Mouse (Mus musculus): ENCODE measurements around the gene Gm27027. TPM values are rescaled to one million over a fixed set of nuclear protein-coding genes. Genes with fewer than 3 reads are reported as not detected.

The Gm27027 gene
- polyA plus RNA-seq, 1 experiment: not detected

GRCm38 (mm10) chr2:93963802-93964201 lies 32.4 kb downstream of the Gm27027 start:
- Histone ChIP-seq H3K36me3 (ENCODE audit: control insufficient read depth) (no peaks in the 10 kb centered on the region), H3K27me3 (ENCODE audit: control insufficient read depth) (peaks cover 1% of the 10 kb centered on the region), H3K4me1 (ENCODE audit: control insufficient read depth) (no peaks in the 10 kb centered on the region), H3K4me3 (replicated peaks) (no peak overlapping the region), H3K9me3 (ENCODE audit: control insufficient read depth, low read length) (no peaks in the 10 kb centered on the region)
- TF ChIP-seq TAL1 (IDR thresholded peaks at IDR 0.05; ENCODE audit: low read length) (no peak), GATA1 (IDR thresholded peaks at IDR 0.05; ENCODE audit: low read length) (no peak)

DNA sequence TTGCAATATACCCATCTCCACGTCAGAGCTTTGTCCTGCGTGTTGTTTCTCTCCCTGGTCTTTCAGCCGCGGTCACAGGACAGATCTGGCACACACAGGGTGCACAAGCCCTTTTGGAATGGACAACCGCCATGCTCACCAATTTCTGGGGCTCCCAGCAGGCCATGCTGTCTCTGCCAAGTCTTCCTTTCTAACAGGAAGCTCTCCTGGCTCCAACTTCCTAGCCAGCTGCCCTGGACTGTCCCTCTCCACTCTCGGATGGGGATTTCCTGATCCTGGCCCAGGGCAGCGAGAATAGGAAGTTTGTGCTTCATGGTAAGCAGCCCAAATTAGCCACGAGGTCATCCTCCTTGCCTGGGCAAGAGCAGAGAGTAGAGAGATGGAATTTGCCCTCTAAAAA lies 34.4 kb downstream of the Gm27027 start:
- no peaks in the 10 kb centered on the region for H3K9me3 ChIP-seq (ENCODE audit: control insufficient read depth, low read length)
- H3K27me3 ChIP-seq (ENCODE audit: control insufficient read depth): peaks cover 22% of the 10 kb centered on the region
- no peak for TF ChIP-seq GATA1 (IDR thresholded peaks at IDR 0.05; ENCODE audit: low read length)
- TF ChIP-seq TAL1 (IDR thresholded peaks at IDR 0.05; ENCODE audit: low read length): no peak
- H3K4me1 ChIP-seq (ENCODE audit: control insufficient read depth): no peaks in the 10 kb centered on the region
- H3K4me3 ChIP-seq (replicated peaks): no peak overlapping the region
- H3K36me3 ChIP-seq (ENCODE audit: control insufficient read depth): no peaks in the 10 kb centered on the region

DNA sequence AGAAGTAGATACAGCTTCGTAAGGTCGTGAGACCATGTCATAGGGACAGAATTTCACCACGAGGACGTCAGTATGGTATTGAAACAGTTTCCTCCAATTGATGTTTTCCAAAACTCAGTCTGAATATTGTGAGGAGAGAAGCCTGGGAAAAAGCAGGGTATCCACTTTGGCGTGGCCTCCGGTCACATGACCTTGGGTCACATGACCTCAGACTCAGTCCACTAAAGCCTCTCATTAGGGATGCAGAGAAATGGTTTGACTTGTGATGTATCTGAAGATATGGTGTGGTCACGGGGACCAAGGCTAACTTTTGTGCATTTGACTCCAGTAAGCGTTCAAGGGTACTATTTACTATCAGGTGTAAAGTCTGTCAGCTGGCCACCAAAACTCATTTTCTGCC lies 36.8 kb downstream of the Gm27027 start:
- H3K27me3 ChIP-seq (ENCODE audit: control insufficient read depth): peaks cover 46% of the 10 kb centered on the region
- no peaks in the 10 kb centered on the region for H3K4me1 ChIP-seq (ENCODE audit: control insufficient read depth)
- H3K4me3 ChIP-seq (replicated peaks): no peak overlapping the region
- no peak for TF ChIP-seq GATA1 (IDR thresholded peaks at IDR 0.05; ENCODE audit: low read length)
- TF ChIP-seq TAL1 (IDR thresholded peaks at IDR 0.05; ENCODE audit: low read length): no peak
- no peaks in the 10 kb centered on the region for H3K9me3 ChIP-seq (ENCODE audit: control insufficient read depth, low read length)
- H3K36me3 ChIP-seq (ENCODE audit: control insufficient read depth): no peaks in the 10 kb centered on the region

DNA sequence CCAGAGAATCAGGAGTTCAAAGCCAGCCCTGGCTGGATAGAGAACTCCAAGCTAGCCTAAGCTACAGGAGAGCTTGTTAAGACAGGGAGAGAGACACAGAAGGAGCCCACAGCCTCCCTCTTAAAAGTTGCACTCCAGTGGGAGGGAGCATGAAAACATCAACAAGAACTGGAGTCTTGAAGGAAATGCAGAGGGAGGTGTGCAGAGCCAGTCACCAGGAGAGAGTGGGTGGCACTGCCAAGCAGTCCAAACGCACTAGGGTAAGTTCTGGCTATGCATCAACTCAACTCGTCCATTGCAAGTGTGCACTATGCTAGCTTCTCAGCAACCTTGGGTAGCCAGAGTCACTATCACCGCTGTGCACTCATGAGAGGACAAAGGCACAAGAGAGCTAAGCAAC lies 37.9 kb downstream of the Gm27027 start:
- no peaks in the 10 kb centered on the region for H3K4me1 ChIP-seq (ENCODE audit: control insufficient read depth)
- H3K4me3 ChIP-seq (replicated peaks): no peak overlapping the region
- H3K36me3 ChIP-seq (ENCODE audit: control insufficient read depth): no peaks in the 10 kb centered on the region
- no peaks in the 10 kb centered on the region for H3K9me3 ChIP-seq (ENCODE audit: control insufficient read depth, low read length)
- TF ChIP-seq TAL1 (IDR thresholded peaks at IDR 0.05; ENCODE audit: low read length) (no peak), GATA1 (IDR thresholded peaks at IDR 0.05; ENCODE audit: low read length) (no peak)
- H3K27me3 ChIP-seq (ENCODE audit: control insufficient read depth): peaks cover 56% of the 10 kb centered on the region

DNA sequence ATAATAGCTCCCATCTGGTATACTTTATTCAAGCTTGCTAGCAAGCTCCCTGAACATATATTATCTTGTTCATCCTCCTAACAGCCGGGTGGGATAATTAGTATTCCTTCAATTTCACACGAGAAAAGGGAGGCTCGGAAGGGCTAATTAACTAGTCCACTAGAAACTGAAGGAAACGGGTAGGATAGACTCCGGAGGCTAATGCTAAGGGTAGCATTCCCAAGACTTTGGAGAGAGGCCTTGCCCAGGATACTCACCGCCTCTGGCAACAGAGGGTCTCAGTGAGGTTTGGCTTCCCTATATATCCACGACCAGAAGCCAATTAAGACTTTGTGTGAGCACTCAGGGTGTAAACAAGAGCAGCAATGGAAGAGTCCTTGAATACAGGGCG lies 38.4 kb downstream of the Gm27027 start:
- H3K27me3 ChIP-seq (ENCODE audit: control insufficient read depth): peaks cover 58% of the 10 kb centered on the region
- H3K4me1 ChIP-seq (ENCODE audit: control insufficient read depth): no peaks in the 10 kb centered on the region
- no peak overlapping the region for H3K4me3 ChIP-seq (replicated peaks)
- H3K36me3 ChIP-seq (ENCODE audit: control insufficient read depth): no peaks in the 10 kb centered on the region
- no peaks in the 10 kb centered on the region for H3K9me3 ChIP-seq (ENCODE audit: control insufficient read depth, low read length)
- TF ChIP-seq GATA1 (IDR thresholded peaks at IDR 0.05; ENCODE audit: low read length) (no peak), TAL1 (IDR thresholded peaks at IDR 0.05; ENCODE audit: low read length) (no peak)

DNA sequence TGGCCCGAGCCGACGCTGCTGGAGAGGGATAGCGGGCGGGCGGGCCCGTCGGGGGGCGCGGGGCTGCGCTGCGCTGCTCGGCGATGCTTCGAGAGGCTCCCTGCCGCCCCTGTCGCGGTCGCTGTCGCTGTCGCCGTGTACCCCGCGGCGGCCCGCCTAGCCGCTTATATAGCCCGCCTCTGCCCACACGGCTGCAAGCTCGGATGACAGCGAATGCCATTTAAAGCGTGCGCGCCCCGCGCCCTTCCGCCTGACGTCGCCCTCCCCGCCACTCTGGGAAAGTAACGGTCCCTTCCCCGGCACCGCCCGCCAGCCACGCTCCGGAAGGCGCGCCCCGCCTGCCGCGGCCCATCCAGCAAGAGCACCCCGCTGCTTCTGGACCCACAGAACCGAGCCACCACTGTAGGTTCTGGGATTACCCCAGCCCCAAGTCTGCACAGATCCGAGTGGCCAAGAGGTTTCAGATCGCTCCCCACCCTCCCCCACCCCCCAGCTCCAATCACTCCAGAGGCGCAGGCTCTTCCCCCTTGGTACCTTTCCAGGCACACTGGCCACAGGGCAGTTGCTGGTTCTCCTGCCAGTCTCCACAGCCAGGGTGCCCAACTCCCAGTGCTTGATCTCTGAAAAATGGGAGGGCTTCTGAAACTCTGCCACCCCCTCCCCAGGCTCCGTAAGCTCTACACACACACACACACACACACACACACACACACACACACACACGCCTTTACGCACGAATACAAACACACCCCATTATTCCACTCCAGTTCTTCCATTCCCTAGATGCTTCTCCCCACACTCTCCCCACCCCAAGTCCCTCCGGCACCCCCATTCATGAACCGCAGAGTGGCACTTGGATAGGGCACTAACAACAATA lies 39.0 kb downstream of the Gm27027 start, which contains the start of gene Gm13889:
Gene Gm13889 (minus strand): TSS at position 294 of the 877 bp plus-strand sequence.
- no peaks in the 10 kb centered on the region for H3K4me1 ChIP-seq (ENCODE audit: control insufficient read depth)
- TF ChIP-seq GATA1 (IDR thresholded peaks at IDR 0.05; ENCODE audit: low read length): no peak
- no peak for TF ChIP-seq TAL1 (IDR thresholded peaks at IDR 0.05; ENCODE audit: low read length)
- peak within 1 kb of the TSS; percentile 38 for H3K4me3 ChIP-seq (replicated peaks)
- H3K36me3 ChIP-seq (ENCODE audit: control insufficient read depth): no peaks in the 10 kb centered on the region
- H3K9me3 ChIP-seq (ENCODE audit: control insufficient read depth, low read length): no peaks in the 10 kb centered on the region
- peaks cover 58% of the 10 kb centered on the region for H3K27me3 ChIP-seq (ENCODE audit: control insufficient read depth)

- Histone ChIP-seq H3K4me3 (replicated peaks) (peak overlapping the region; percentile 38), H3K36me3 (ENCODE audit: control insufficient read depth) (no peaks in the 10 kb centered on the region), H3K4me1 (ENCODE audit: control insufficient read depth) (no peaks in the 10 kb centered on the region), H3K9me3 (ENCODE audit: control insufficient read depth, low read length) (no peaks in the 10 kb centered on the region), H3K27me3 (ENCODE audit: control insufficient read depth) (peaks cover 63% of the 10 kb centered on the region)
- TF ChIP-seq GATA1 (IDR thresholded peaks at IDR 0.05; ENCODE audit: low read length): no peak
- TF ChIP-seq TAL1 (IDR thresholded peaks at IDR 0.05; ENCODE audit: low read length): no peak
These were observed 39.8 kb downstream of the Gm27027 start for GRCm38 (mm10) chr2:93956331-93956801.

DNA sequence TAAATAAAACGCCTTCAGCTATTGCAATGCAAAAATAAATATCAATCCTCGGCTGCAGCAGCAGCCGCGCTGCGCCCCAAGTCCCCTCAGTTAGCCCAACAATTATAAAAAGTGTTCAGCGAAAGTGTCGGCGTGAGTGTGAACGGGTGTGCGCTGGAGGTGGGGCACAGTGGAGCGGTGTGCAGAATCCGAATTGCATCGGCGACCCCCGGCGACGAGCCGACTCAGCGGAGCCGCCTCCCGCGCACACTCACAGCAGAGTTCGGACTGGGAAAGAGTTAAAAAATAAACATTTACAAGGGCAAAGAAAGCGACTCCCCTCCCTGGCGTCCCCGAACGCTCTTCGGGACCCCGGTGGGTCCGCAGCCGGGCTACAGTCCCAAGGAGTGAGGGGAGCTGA lies 40.3 kb downstream of the Gm27027 start:
- Histone ChIP-seq H3K4me3 (replicated peaks) (peak overlapping the region; percentile 38), H3K27me3 (ENCODE audit: control insufficient read depth) (peaks cover 63% of the 10 kb centered on the region)
- TF ChIP-seq GATA1 (IDR thresholded peaks at IDR 0.05; ENCODE audit: low read length) (no peak), TAL1 (IDR thresholded peaks at IDR 0.05; ENCODE audit: low read length) (no peak)

DNA sequence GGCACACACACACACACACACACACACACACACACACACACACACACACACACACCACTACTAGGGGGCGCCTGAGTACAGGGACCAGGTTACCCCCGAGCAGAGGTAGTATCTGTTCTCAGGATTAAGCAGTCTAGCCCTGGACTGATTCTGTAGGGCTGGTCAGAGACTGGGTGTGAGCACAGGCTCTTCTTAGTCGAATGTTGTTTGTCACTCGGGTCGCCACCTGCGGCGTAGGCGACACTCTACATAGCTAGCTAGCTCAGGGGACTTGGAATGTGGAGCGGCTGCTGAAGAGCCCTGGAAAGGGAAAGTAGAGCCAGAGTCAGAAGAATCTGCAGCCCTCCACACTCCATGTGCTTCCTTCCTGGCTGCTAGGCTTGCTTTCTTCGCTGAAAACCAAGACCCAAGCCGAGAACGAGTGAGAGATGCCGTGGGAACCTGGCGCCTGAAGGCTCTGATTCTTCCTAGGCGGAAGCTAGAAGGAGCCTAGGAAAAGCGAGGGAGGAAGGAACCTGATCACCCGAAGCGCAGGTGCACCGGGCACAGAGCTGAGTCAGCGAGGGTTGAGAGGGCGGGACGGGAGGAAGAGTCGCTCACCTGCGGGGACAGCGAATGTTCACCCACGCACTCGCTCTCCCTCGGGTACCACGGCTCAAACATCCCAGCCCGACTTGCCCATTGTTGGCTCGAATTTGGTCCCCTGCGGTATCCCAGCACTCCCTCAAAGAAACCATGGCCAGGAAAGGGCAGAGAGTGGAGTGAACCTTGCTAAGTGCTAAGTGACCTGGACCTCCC lies 41.2 kb downstream of the Gm27027 start:
- H3K27me3 ChIP-seq (ENCODE audit: control insufficient read depth): peaks cover 63% of the 10 kb centered on the region
- peak overlapping the region; percentile 5 for H3K4me3 ChIP-seq (replicated peaks)
- TF ChIP-seq TAL1 (IDR thresholded peaks at IDR 0.05; ENCODE audit: low read length) (no peak), GATA1 (IDR thresholded peaks at IDR 0.05; ENCODE audit: low read length) (no peak)
- no peaks in the 10 kb centered on the region for H3K4me1 ChIP-seq (ENCODE audit: control insufficient read depth)
- H3K9me3 ChIP-seq (ENCODE audit: control insufficient read depth, low read length): no peaks in the 10 kb centered on the region
- H3K36me3 ChIP-seq (ENCODE audit: control insufficient read depth): no peaks in the 10 kb centered on the region

More for the DNA sequence above, 40.3 kb downstream of the Gm27027 start:
- no peaks in the 10 kb centered on the region for H3K4me1 ChIP-seq (ENCODE audit: control insufficient read depth)
- no peaks in the 10 kb centered on the region for H3K9me3 ChIP-seq (ENCODE audit: control insufficient read depth, low read length)
- H3K36me3 ChIP-seq (ENCODE audit: control insufficient read depth): no peaks in the 10 kb centered on the region

All from erythroblast, embryonic 14.5 days (primary cell).